Mouse (Mus musculus) left cerebral cortex, postnatal 25 days (tissue): ENCODE results near the gene Ppp1r14d. TPM values are rescaled to one million over a fixed set of nuclear protein-coding genes. Genes with fewer than 3 reads are reported as not detected.

Source experiments
- DNase-seq, 2 experiments: peaks; one replicate each; pipeline ENCODE4 v3.0.0; 2022; ENCODE audit warnings: low spot score in 2 of 2, mixed read lengths in 1 of 2
- intact Hi-C: fragments of 180-260 bp; cut with DNase I; formaldehyde crosslinking; loops from one replicate; pipeline ENCODE4 v1.15.1; 2025
- total RNA-seq, 2 experiments: library from RNA; stranded (reverse); gene quantifications; 2 replicates each; pipeline ENCODE4 v1.2.3; 2021

Ppp1r14d gene
- total RNA-seq, 2 experiments from 2014 or later = not detected

DNA sequence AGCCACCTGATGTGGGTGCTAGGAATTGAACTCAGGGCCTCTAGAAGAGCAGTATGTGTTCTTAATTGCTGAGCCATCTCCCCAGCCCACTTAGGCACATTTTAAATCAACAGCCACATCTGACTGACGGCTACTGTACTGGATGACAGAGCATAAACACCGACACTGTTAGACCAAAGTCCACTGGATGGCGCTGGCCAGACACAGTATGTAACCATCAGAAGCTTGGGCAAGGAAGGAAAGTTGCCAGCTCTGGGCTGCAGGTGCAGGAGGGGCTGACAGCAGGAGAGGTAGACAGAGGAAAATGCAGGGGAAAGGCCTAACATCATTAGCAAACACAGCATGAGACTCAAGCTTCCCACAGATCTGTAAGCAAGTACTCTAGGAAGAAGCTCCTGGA, 52.9 kb downstream of the Ppp1r14d start:
- intact Hi-C loops = no loop called here

DNA sequence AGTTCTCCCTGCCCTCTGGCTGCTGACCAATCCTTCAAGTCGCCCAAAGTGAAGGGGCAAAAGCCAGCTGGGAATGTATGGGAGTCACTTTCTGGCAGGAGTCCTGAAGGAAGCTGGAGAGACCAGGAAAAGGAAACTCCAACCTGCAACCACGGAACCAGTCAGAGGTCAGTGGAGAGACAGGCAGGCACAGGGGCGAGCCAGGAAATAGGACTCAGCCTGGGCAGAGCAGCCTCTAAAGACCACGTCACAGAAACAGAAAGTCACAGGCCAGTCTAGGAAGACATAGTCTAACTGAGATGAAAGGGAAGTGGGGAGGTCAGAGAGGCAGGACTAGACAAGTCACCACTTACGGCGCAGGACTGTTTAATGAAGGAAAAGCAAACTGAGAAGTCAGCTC, 54.1 kb downstream of the Ppp1r14d start:
- intact Hi-C loops = no loop called here
- no peak for DNase-seq

More for the DNA sequence above, 52.9 kb downstream of the Ppp1r14d start:
- no peak for DNase-seq

DNA sequence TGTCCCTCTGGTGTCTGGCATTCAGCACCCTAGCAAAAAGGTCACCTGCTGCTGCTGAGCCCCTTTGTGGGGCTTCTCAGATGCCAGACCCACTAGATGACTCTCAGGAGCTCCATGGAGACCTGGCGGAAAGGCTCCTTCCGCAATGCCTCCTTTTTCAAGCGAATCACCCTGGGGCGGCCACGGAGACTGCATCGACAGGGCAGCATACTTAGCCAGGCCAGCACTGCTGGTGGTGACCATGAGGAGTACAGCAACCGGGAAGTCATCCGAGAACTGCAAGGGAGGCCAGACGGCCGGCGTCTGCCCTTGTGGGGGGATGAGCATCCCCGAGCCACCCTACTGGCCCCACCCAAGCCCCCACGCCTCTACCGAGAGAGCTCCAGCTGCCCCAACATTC, 54.8 kb downstream of the Ppp1r14d start:
- DNase-seq = no peak
- intact Hi-C loops = no loop called here

DNA sequence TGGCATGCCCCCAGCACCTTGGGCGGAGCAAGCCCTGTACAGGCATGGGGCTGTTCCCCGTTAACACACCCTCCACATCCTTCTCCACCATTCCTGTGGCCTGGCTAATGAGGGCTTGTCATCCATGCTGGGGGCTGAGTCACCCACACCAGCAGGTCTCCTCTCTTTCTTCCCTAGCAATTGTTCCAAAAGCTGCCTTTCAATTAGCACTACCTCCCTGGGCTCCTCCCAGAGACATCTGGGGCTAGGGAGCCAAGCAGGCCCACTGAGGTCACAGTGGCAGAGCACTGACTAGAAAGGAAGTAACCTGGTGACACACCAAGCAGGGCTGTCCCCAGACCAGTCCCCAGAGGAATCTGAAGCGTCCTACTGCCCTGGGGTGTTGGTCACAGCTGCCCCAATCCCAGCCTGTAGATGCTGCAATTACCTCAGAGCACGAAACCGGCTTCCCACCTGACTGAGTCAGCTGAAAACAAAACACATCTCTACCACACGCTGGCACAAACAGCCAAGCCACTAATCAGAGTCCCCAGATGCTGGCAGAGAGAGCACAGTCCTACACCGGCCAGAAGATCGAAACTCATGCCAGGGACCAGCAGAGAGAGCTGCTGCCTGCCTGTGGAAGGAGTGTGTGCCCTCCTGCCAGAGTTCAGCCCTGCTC, 55.6 kb downstream of the Ppp1r14d start, which contains the start of gene Gm14137:
Gene Gm14137 (plus strand): TSS at position 519 of the 661 bp plus-strand sequence.
- no peak for DNase-seq
- intact Hi-C loops = no loop called here

DNA sequence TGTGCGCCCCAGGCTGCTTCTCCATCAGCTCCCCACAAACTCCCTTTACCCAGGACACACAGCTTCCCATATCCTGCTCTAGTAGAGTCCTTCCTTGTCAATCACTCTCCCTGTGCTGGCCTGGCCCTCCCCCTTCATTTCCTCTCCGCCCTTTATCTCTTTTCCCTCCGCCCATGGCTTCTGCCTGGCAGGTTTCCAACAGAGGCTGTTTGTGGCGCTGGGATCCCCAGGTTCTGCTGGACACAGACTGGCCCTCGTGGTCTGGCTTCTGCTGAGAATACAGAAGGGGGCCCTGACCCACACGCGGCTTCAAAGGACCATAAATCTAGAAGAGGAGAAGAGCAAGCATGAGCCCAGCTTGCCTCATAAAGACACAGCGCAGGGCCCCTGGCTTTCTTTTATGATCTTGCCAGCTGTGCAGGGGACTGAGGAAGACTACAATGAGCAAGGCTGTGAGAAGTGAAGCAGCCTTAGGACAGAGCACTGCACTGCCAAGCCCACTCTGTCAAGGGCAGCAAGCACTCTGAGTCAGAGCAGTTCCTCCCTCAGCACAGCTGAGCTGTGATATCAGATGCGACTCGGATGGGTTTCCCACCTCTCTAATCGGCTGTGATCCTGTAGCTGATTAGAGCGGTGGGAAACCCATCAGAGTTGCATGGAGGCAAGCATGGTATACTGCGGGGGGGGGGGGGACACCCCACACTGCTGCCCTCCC, 56.7 kb downstream of the Ppp1r14d start:
- no peak for DNase-seq
- intact Hi-C loops = no loop called here

DNA sequence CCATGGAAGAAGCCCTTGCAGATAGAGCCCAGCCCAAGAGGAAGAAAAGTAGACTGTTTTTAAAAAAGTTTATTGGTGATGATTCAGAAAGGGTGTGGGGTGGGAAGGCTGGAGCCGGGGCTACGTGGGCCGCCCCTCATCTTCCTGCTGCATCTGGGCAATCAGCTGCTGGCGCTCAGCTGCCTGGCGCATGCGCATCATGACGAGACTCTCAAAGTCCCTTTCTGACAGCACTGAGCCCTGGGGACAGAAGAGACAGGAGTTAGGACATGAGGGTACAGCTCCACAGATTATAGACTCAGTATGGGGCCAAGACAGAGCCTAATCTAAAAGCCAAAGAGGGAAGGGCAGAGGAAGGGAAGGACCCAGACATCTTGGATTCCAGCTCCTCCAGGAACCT, 57.3 kb downstream of the Ppp1r14d start:
- intact Hi-C loops = no loop called here
- no peak for DNase-seq

DNA sequence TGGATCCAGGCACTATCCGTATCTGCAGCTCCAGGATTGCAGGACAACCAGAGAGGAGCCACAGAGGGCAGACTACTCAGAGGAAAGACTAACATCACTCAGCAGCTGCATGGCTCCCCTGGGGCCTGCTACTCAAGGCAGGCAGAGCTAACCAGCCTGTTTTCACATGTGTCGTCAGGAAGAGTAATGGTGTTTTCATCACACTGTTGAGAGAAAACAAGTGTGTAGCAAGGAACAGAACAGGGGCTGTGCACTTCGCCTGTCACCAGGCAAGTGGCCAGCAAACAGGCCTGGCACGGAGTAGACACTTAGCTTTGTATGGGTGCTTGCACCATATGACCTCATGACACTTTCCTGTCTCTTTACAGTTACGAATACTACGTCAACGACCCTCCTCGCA, 58.1 kb downstream of the Ppp1r14d start:
- no peak for DNase-seq
- intact Hi-C loops = no loop called here

DNA sequence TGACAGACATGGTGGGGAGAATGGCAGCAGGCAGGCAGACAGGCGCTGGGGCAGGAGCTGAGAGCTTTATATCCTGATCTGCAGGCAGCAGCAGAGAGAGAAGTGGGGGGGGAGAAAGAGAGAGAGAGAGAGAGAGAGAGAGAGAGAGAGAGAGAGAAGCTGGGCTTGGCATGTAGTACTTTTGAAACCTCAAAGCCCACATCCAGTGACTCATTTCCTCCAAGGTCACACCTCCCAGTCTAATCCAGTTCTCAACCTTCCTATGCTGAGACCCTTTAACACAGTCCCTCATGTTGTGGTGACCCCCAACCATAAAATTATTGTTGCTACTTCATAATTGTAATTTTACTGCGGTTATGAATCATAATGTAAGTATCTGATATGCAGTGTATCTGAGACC, 59.4 kb downstream of the Ppp1r14d start:
- DNase-seq = no peak
- intact Hi-C loops = no loop called here

Other genes starting within 250 kb of the Ppp1r14d start
- gene Ccdc32, start 200.5 kb downstream of the Ppp1r14d start, total RNA-seq = 10 to 100 TPM; 50.5 to 51.0 TPM
- gene Rpusd2, start 195.1 kb downstream of the Ppp1r14d start, total RNA-seq = 1 to 10 TPM; 7.6 to 7.7 TPM
- gene Knl1, start 182.8 kb downstream of the Ppp1r14d start, total RNA-seq = under 1 TPM; 0.23 to 0.43 TPM
- under 1 TPM; 0.46 to 0.94 TPM for gene Rad51, start 117.1 kb downstream of the Ppp1r14d start, total RNA-seq
- 10 to 100 TPM; 56.5 to 62.4 TPM for gene Rmdn3, start 72.9 kb downstream of the Ppp1r14d start, total RNA-seq
- not detected for gene Gchfr, start 62.1 kb downstream of the Ppp1r14d start, total RNA-seq
- gene Gm14137, start 55.4 kb downstream of the Ppp1r14d start, total RNA-seq = not detected
- 10 to 100 TPM; 28.8 to 32.2 TPM for gene Zfyve19, start 21.3 kb downstream of the Ppp1r14d start, total RNA-seq
- gene Dnajc17, start 21.1 kb downstream of the Ppp1r14d start, total RNA-seq = 10 to 100 TPM; 16.4 to 18.5 TPM
- gene Spint1, start 7.5 kb upstream of the Ppp1r14d start, total RNA-seq = 1 to 10 TPM; 1.3 to 1.4 TPM
- 1 to 10 TPM; 7.9 to 9.0 TPM for gene Rhov, start 41.4 kb upstream of the Ppp1r14d start, total RNA-seq
- 10 to 100 TPM; 48.4 to 48.9 TPM for gene Vps18, start 58.8 kb upstream of the Ppp1r14d start, total RNA-seq
- 1 to 10 TPM; 2.3 to 4.0 TPM for gene Dll4, start 95.9 kb upstream of the Ppp1r14d start, total RNA-seq
- 1 to 10 TPM; 9.6 to 9.8 TPM for gene Chac1, start 121.3 kb upstream of the Ppp1r14d start, total RNA-seq
- gene Ino80, start 247.8 kb upstream of the Ppp1r14d start, total RNA-seq = 10 to 100 TPM; 19.5 to 20.7 TPM